Mouse (Mus musculus) CD8-positive naive resting alpha-beta T cell, adult 2 months (primary cell): ENCODE data around the gene Sox18.
A peak's percentile ranks its signal among the peaks of the same experiment; 100 is the strongest.

Experiments used
- DNase-seq, 2 experiments: peaks; one replicate each; pipeline ENCODE4 v3.0.0; 2022; ENCODE audit warnings: low read depth in 2 of 2, low spot score in 2 of 2

Sox18 gene

DNA sequence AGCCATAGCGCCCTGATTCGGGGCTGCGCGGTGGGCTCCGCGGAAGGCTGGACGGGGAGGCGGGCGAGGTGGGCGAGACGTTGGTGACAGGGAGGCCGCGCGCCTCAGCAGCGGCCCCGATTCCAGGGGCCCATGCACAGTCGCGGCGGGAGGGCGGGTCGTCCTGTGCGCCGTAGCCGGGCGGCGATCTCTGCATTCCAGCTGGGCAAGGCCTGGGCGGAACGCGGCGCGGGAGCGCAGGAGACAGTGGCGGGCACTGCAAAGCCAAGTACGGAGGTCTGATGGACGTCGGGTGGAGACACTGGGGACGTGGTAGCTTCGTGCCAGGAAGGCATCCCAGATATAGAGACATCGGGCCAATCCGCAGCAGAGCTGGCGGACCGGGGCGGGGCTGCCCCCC, at the start of gene Sox18:
Gene Sox18 (minus strand): TSS at position 315 of the 400 bp plus-strand sequence.
- no peak for DNase-seq

GRCm38 (mm10) chr2:181721200-181721599, 49.8 kb upstream of the Sox18 start:
- DNase-seq: no peak

GRCm38 (mm10) chr2:181720061-181720460, 48.6 kb upstream of the Sox18 start:
- no peak for DNase-seq

DNA sequence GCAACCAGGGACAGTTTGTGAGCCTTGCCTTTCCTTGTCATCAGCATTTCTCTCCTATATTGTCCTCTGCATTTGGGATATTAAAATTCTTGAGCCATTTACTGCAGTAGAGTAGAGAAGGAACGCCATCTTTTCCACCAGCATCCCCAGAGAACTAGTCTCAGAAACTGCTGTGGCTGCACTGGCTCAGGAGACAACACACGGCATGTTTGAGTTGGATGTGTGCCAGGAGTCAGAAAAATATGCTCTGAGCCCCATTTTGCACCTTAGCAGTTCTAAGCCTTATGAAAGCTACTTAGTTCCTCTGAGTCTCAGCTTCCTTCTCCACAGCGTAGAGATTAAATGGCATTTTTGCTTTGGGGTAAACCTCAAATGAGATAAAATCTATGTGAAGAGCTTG, 45.6 kb upstream of the Sox18 start:
- DNase-seq: no peak

GRCm38 (mm10) chr2:181715382-181715781, 43.9 kb upstream of the Sox18 start:
- no peak for DNase-seq

GRCm38 (mm10) chr2:181714903-181715326, 43.5 kb upstream of the Sox18 start, which contains the start of gene Oprl1:
TSS of gene Oprl1 (plus strand) at chr2:181715016.
- no peak for DNase-seq

GRCm38 (mm10) chr2:181713749-181714148, 42.3 kb upstream of the Sox18 start:
- no peak for DNase-seq

- DNase-seq: peak in 1 of 2 experiments; percentile 37
Measured at GRCm38 (mm10) chr2:181706668-181707067, 35.2 kb upstream of the Sox18 start.

GRCm38 (mm10) chr2:181698241-181698640, 26.8 kb upstream of the Sox18 start, which contains the start of gene Lkaaear1:
TSS of gene Lkaaear1 (minus strand) at chr2:181698442.
- no peak for DNase-seq

DNA sequence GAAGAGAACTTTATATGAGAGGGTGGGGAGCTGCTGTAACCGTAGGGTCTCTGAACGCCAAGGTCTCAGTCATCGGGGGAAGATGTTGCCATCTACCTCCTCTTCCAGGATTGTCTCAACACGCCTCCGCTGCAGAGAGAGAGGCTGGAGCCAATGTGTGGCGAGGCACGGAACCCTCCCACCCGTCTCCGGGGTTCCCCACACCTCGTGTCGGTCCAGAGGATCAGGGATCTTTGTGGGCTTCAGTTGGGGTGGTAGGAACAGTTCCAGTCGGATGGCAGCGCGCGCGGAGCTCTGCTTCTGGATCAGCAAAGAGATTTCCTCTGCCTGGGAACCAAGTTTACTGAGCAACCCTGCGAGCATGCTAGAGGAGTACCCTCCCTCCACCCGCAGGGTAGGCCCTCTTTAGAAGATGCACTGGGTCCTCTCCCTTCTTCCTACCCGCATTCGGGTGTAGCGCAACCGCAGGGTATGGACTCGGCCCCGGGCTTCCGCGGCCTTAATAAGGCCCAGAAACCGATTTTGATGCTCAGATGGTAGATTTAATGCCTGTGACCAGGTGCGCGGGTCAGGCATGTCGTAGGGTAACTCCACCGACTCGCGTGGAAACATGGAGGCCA, 25.5 kb upstream of the Sox18 start:
- DNase-seq: no peak

DNA sequence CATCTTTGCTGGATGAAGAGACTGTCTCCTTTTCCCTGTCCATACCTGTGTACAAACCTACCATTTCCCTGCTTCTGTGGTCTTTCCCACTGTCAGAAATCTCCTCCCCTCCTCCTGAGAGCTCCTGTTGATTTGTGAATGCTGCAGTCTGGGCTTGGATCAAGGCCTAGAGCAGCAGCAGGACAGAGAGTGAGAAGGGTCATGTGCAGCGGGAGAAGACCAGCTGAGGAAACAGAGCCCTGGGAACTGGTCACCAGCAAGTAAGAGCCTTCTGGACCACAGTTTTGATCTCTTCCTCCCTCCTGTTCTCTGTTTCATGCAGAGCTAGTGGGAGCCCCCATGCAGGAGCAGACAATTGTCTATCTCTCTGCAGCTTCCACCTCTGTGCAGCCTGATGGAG, 24.3 kb upstream of the Sox18 start:
- no peak for DNase-seq

DNA sequence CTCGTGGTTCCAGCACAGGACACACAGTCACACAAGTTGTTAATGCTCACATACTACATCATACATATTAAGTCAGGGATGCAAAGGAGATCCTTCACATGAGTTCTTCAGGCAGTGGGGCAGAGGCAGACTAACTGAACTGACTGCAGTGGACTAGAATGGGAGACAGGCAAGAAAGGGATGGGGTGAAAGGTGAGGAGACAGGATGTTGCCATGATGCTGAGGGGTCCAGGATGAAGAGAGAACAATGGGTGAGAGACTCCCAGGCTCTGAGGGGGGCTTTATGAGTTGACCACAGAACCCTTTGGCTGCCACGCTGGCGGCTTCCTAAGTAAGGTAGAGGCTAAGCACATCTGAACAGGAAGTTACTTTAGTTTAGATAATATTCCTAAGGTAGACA, 23.1 kb upstream of the Sox18 start:
- DNase-seq: no peak

- peak; percentile 66 to 78 for DNase-seq
Measured at GRCm38 (mm10) chr2:181693339-181694280, 22.2 kb upstream of the Sox18 start, which contains the start of gene Rgs19. TSS of gene Rgs19 (minus strand) at chr2:181693977.

DNA sequence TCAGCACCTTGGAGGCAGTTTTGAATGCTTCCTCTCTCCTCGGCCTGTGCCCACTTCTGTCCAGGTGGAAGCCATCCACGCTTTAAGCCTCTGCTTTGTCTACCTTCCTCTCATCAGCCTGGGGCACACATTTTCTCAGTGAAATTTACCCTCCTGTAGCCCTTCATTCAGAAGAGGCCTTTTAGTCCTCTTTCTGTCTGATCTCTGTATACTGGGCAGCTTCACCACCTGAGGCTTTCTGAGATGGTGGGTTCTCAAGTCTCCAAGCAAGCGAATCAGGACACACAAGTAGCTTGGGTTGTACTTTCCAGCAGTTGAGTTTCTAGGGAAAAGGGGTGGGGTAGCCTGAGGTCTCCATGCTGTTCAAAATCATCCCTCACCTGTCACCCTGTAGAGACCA, 20.9 kb upstream of the Sox18 start:
- DNase-seq: no peak

DNA sequence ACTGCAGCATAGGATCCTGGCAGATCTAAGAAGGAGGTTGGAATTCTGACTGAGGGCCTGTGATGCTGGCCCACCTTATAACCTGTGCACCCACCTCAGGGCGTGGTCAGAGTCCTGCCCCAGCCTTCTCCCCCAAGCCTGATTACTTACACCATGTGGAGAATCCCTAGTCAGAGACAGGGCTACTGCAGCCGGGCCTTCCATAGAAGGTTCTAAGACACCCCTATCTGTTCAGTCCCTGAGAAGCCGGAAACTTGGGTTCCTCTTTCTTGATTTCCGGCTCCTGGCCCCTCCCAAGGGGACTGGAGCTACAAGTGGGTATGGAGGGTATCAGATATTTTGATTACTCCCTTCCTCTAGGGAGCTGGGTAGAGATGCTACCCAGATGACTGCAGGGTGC, 20.1 kb upstream of the Sox18 start:
- peak in 1 of 2 experiments; percentile 20 for DNase-seq

- no peak for DNase-seq
Measured at GRCm38 (mm10) chr2:181691083-181691482, 19.6 kb upstream of the Sox18 start.

DNA sequence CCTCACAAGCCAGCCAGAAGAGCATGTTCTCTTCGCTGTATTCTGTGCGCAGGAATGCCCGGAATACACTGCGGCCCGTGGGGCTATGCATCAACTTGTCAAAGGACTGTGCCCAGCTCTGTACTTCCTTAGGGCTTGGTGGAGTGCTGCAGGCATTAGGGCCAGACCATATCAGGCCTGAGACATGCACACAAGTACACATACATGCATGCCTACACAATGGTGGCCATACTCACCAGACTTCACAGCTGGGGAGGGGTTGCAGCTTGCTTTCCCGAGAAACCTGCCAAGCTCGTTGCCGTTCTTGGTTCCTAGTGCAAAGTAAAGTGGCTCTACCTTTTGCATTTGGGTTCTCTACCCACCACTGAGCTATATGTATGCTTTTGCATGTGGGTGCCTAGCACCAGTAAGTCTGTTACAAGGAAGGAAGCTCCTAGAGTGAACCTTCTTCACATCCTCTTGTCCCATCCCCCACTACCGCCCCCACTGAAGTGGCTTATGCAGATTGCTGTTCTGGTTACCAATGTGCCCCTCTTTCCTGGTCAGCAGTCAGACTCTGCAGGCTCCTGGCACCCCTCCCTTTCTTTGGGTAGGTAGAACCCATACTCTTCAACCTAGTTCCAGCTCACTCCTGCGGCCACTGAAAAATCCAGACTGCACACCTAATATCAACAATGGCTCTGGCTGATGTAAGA, 18.2 kb upstream of the Sox18 start:
- DNase-seq: no peak

GRCm38 (mm10) chr2:181687586-181687985, 16.1 kb upstream of the Sox18 start:
- DNase-seq: no peak

- no peak for DNase-seq
Measured at GRCm38 (mm10) chr2:181685686-181686085, 14.2 kb upstream of the Sox18 start.

GRCm38 (mm10) chr2:181684713-181685112, 13.3 kb upstream of the Sox18 start:
- no peak for DNase-seq

DNA sequence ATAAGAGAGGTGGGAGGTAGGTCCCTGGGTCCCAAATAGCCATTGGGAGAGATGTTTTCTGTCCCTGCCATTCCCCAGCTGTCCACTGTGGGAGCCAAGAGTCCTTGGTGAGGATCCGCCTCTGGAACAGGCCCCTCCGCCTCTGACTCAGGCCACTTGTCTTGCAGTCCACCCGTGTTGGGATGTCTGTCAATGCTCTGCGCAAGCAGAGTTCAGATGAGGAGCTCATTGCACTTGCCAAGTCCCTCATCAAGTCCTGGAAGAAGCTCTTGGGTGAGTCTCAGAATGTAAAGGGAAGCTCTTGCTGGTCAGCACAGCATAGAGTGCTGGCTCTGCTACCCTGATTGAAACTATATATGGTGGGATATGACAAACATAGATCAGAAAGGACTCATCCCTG, 11.9 kb upstream of the Sox18 start:
- DNase-seq: no peak
